Mouse (Mus musculus) lung, postnatal 0 days (tissue): ENCODE data around the gene Cmtm7. TPM values are rescaled to one million over a fixed set of nuclear protein-coding genes. Genes with fewer than 3 reads are reported as not detected.
"Not testable (repeated sequence)": the region's sequence is repeated elsewhere in the genome, so short reads cannot be mapped to it uniquely, and the experiment has no call there.

ENCODE experiments used
- ATAC-seq: fragments of 200-750 bp; cut with Nextera tagmentation; 2 replicates; pipeline ENCODE4 v1.8.0; 2017; ENCODE audit warnings: moderate library complexity
- DNase-seq: peaks from one replicate; pipeline ENCODE4 v3.0.0-alpha.2; 2016; ENCODE audit warnings: low spot score
- H3K27ac ChIP-seq: fragments of 300-500 bp; sonication (generic); 2 replicates; pipeline ENCODE4 v1.5.1; 2014; ENCODE audit warnings: antibody characterized with exemption, mild to moderate bottlenecking, low read length, mixed read lengths
- H3K27me3 ChIP-seq: fragments of 300-500 bp; sonication (generic); replicated peaks from 2 replicates; pipeline ENCODE4 v1.6.1; 2014; ENCODE audit warnings: low read length, mixed read lengths; ENCODE audit not compliant: insufficient read depth
- H3K36me3 ChIP-seq: fragments of 300-500 bp; sonication (generic); 2 replicates; pipeline ENCODE4 v1.6.1; 2014; ENCODE audit warnings: low read length, mixed read lengths; ENCODE audit not compliant: insufficient read depth
- H3K4me1 ChIP-seq: fragments of 300-500 bp; sonication (generic); 2 replicates; pipeline ENCODE4 v1.6.1; 2014; ENCODE audit warnings: antibody characterized with exemption, low read depth, low read length, mixed read lengths; ENCODE audit not compliant: insufficient read depth
- H3K4me2 ChIP-seq: fragments of 300-500 bp; sonication (generic); replicated peaks from 2 replicates; pipeline ENCODE4 v1.6.1; 2014; ENCODE audit warnings: low read depth, mild to moderate bottlenecking, low read length, moderate library complexity, mixed read lengths
- H3K4me3 ChIP-seq: fragments of 300-500 bp; sonication (generic); 2 replicates; pipeline ENCODE4 v1.5.1; 2014; ENCODE audit warnings: low read depth, low read length
- H3K9ac ChIP-seq: fragments of 300-500 bp; sonication (generic); replicated peaks from 2 replicates; pipeline ENCODE4 v1.6.1; 2014; ENCODE audit warnings: low read depth, mild to moderate bottlenecking
- H3K9me3 ChIP-seq: fragments of 300-500 bp; sonication (generic); 2 replicates; pipeline ENCODE4 v1.6.1; 2016; ENCODE audit warnings: low read length, mixed read lengths
- CTCF ChIP-seq: IDR thresholded peaks from 2 replicates; pipeline ENCODE4 v1.5.1; 2016; ENCODE audit warnings: antibody characterized with exemption, mild to moderate bottlenecking
- EP300 ChIP-seq: IDR thresholded peaks from 2 replicates; pipeline ENCODE4 v1.6.1; 2016; ENCODE audit warnings: antibody characterized with exemption, mild to moderate bottlenecking, control low read depth
- WGBS: fragments of 180-500 bp; shearing (Covaris S2); extraction: QIAGEN DNeasy Blood & Tissue Kit; methylation state at CpG from one replicate; pipeline ENCODE4 v1.1.7; 2014; 5-methylcytosine and 5-hydroxymethylcytosine counted together
- polyA plus RNA-seq: library from polyadenylated mRNA; unstranded; fragments of >200 nt; fragmentation: Nextera tagmentation; extraction: Ambion mirVana; gene quantifications from 2 replicates; pipeline ENCODE4 v1.2.1, GENCODE M21; 2015

The Cmtm7 gene
- polyA plus RNA-seq, 1 experiment from 2014 or later, result 74.8 TPM

DNA sequence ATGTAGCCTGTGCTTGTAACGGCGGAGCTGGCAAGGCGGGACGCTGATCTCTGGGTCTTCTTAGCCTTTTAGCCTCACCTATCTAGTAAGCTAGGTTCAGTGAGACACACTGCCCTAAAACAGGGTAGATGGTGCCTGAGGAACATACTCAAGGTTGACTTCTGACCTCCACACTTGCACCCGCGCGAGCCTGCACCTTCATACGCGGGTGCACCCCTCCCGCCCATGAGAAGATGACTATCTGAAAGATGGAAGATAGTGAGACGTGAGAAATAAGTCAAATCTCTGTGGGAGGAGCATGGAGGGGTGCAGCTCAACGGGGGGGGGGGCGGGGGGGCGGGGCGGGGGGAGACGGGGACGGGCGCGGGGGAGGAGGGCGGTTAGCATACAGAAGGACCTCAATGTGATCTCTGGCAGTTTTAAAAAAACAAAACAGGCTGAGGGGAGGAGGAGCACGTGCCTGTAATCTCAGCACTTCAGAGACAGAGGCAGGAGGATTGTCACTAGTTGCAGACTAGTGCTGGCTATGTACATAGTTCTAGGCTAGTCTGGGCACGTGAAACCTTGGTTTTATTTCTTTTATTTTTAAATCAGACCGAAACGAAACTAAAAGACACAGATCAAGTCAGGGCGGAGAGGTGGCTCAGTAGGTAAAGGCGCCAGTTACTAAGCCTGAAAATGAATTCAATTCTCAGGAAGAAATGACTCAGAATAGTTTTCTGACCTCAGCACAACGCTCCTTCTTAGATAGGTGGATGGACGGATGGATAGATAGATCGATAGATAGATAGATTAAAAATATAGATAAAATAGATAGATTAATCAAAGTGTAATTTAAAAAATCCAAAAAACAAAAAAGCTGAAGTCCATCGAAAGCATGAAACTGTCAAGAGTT is 51.5 kb downstream of the Cmtm7 start:
- Histone ChIP-seq H3K4me1 (0 out of 2 replicates have a peak, but pooled peaks cover 6% of the 10 kb centered on the region), H3K27ac (peak overlapping the region; percentile 32; the same call in 1 of the 2 replicates), H3K9me3 (no peaks in the 10 kb centered on the region), H3K36me3 (no peaks in the 10 kb centered on the region), H3K4me2 (peak overlapping the region; percentile 49), H3K27me3 (no peaks in the 10 kb centered on the region), H3K4me3 (peak overlapping the region; percentile 72), H3K9ac (no peak overlapping the region; the same call in 1 of the 2 replicates)
- WGBS, result 29% methylated on average over 24 of the region's 30 CpGs
- ATAC-seq (no peak), DNase-seq (peak; percentile 52)
- TF ChIP-seq EP300 (no peak), CTCF (no peak)

- H3K4me2 ChIP-seq, H3K9ac ChIP-seq, H3K4me3 ChIP-seq, DNase-seq, H3K4me1 ChIP-seq, H3K27me3 ChIP-seq, H3K36me3 ChIP-seq, ATAC-seq, H3K27ac ChIP-seq, H3K9me3 ChIP-seq: not testable (repeated sequence)
- whole genome bisulfite sequencing, result 37% methylated on average over 2 of the region's 2 CpGs
These were observed 53.2 kb downstream of the Cmtm7 start for GRCm38 (mm10) chr9:114728432-114728831.

GRCm38 (mm10) chr9:114727315-114727714 is 54.3 kb downstream of the Cmtm7 start:
- H3K9me3 ChIP-seq, result no peaks in the 10 kb centered on the region
- no peaks in the 10 kb centered on the region for H3K27me3 ChIP-seq
- DNase-seq (peak; percentile 78), ATAC-seq (no peak)
- no peaks in the 10 kb centered on the region for H3K4me1 ChIP-seq
- H3K36me3 ChIP-seq, result peaks cover 4% of the 10 kb centered on the region; the same call in 1 of the 2 replicates
- TF ChIP-seq EP300 (no peak), CTCF (peak; percentile 95)
- no peak overlapping the region for H3K9ac ChIP-seq
- WGBS, result 11% methylated on average over 3 of the region's 3 CpGs
- no peak overlapping the region for H3K4me3 ChIP-seq
- no peak overlapping the region for H3K4me2 ChIP-seq
- H3K27ac ChIP-seq, result no peak overlapping the region

DNA sequence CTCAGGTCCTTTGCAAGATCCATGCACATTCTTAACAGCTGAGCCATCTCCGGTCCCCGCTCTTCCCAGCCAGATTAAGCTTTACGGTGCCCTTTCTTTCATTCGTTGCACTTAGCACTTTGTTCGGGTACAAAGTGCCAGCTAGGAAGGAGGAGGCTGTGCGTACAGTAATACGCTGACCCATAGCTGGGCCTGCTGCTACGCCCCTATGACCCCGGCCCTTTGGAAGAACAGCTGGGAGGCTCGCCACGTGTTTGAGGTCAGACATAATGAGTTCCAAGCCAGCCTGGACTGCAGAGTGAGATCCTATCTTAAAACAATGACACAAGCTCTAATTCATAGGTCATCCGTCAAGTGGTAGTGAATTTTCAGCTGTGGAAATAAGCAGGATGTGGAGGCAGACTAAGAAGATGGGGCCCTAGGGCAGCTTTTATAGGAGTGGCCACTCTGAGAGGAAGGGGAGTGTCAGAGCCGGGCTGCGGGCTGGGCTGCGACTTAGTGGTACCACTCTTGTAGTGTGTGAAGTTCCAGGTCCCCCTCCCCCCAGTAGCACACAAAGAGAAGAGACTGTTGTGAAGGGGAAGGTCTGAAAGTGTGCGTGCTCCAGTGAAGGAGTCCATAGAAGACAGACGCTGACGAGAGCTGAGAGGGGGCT is 64.9 kb downstream of the Cmtm7 start:
- no peak overlapping the region for H3K4me2 ChIP-seq
- no peaks in the 10 kb centered on the region for H3K27me3 ChIP-seq
- peaks cover 43% of the 10 kb centered on the region; the same call in 1 of the 2 replicates for H3K36me3 ChIP-seq
- ATAC-seq (peak; percentile 60), DNase-seq (no peak)
- no peaks in the 10 kb centered on the region for H3K9me3 ChIP-seq
- WGBS, result 64% methylated on average over 18 of the region's 18 CpGs
- no peak overlapping the region for H3K27ac ChIP-seq
- no peaks in the 10 kb centered on the region for H3K4me1 ChIP-seq
- no peak overlapping the region for H3K9ac ChIP-seq
- no peak overlapping the region for H3K4me3 ChIP-seq
- TF ChIP-seq CTCF (no peak), EP300 (no peak)

DNA sequence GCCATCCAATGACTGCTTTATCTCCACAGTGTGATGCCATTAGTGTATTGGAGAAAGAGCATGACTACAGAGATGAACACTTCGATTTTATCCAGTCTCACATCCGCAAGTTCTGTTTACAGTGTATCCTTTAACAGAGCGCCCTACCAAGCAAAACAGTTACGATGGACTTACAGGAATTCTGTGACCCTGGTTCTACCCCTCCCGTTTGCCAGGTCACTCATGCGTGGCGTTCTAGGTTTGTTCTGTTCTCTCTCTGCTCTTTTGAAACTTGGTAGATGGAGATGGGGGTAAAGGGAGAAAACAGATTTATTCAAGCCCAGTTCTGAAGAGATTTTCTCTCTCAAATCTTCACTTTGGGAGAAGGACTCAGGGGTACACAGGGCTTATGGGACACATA is 68.2 kb downstream of the Cmtm7 start:
- no peak overlapping the region for H3K9ac ChIP-seq
- DNase-seq, result no peak
- H3K4me1 ChIP-seq, result no peaks in the 10 kb centered on the region
- no peak for ATAC-seq
- peaks cover 41% of the 10 kb centered on the region; the same call in 1 of the 2 replicates for H3K36me3 ChIP-seq
- H3K27ac ChIP-seq, result no peak overlapping the region
- WGBS, result 90% methylated on average over 7 of the region's 7 CpGs
- no peak for TF ChIP-seq EP300
- TF ChIP-seq CTCF, result no peak
- no peaks in the 10 kb centered on the region for H3K27me3 ChIP-seq
- no peak overlapping the region for H3K4me3 ChIP-seq
- H3K9me3 ChIP-seq, result no peaks in the 10 kb centered on the region
- H3K4me2 ChIP-seq, result no peak overlapping the region

- 75% methylated on average over 7 of the region's 7 CpGs for WGBS
- Histone ChIP-seq H3K27me3 (no peaks in the 10 kb centered on the region), H3K9ac (no peak overlapping the region), H3K4me3 (no peak overlapping the region), H3K27ac (no peak overlapping the region), H3K9me3 (no peaks in the 10 kb centered on the region), H3K36me3 (peaks cover 32% of the 10 kb centered on the region; the same call in 1 of the 2 replicates), H3K4me2 (no peak overlapping the region), H3K4me1 (no peaks in the 10 kb centered on the region)
- TF ChIP-seq CTCF (peak; percentile 55), EP300 (no peak)
- no peak for ATAC-seq
- peak; percentile 34 for DNase-seq
These were observed 71.3 kb downstream of the Cmtm7 start for GRCm38 (mm10) chr9:114710345-114710744.
